Mouse (Mus musculus) liver, embryonic 12.5 days (tissue): ENCODE results near the gene Car15. TPM values are rescaled to one million over a fixed set of nuclear protein-coding genes. Genes with fewer than 3 reads are reported as not detected.
A peak's percentile ranks its signal among the peaks of the same experiment; 100 is the strongest.

Source experiments
- ATAC-seq: fragments of 200-750 bp; cut with Nextera tagmentation; 2 replicates; pipeline ENCODE4 v1.8.0; 2017; ENCODE audit warnings: moderate number of reproducible peaks, mild to moderate bottlenecking, moderate library complexity
- H3K27ac ChIP-seq: fragments of 300-500 bp; sonication (generic); 2 replicates; pipeline ENCODE4 v1.5.1; 2016; ENCODE audit warnings: mild to moderate bottlenecking
- H3K27me3 ChIP-seq: fragments of 300-500 bp; sonication (generic); replicated peaks from 2 replicates; pipeline ENCODE4 v1.6.1; 2016; ENCODE audit warnings: mild to moderate bottlenecking, moderate library complexity
- H3K36me3 ChIP-seq: fragments of 300-500 bp; sonication (generic); 2 replicates; pipeline ENCODE4 v1.6.1; 2016; ENCODE audit warnings: mild to moderate bottlenecking, moderate library complexity
- H3K4me1 ChIP-seq: fragments of 300-500 bp; sonication (generic); 2 replicates; pipeline ENCODE4 v1.6.1; 2016
- H3K4me2 ChIP-seq: fragments of 300-500 bp; sonication (generic); 2 replicates; pipeline ENCODE4 v1.6.1; 2016; ENCODE audit warnings: mild to moderate bottlenecking, moderate library complexity
- H3K4me3 ChIP-seq: fragments of 300-500 bp; sonication (generic); 2 replicates; pipeline ENCODE4 v1.5.1; 2016; ENCODE audit warnings: mild to moderate bottlenecking, moderate library complexity
- H3K9ac ChIP-seq: fragments of 300-500 bp; sonication (generic); 2 replicates; pipeline ENCODE4 v1.6.1; 2016; ENCODE audit warnings: mild to moderate bottlenecking, moderate library complexity
- H3K9me3 ChIP-seq: fragments of 300-500 bp; sonication (generic); replicated peaks from 2 replicates; pipeline ENCODE4 v1.6.1; 2016; ENCODE audit warnings: mild to moderate bottlenecking, moderate library complexity
- WGBS: fragments of 180-500 bp; shearing (Covaris S2); methylation state at CpG from one replicate; pipeline ENCODE4 v1.1.7; 2016; ENCODE audit not compliant: insufficient replicate concordance; 5-methylcytosine and 5-hydroxymethylcytosine counted together
- polyA plus RNA-seq: library from polyadenylated mRNA; unstranded; fragments of >200 nt; fragmentation: Nextera tagmentation; extraction: Ambion mirVana; gene quantifications from 2 replicates; pipeline ENCODE4 v1.2.1, GENCODE M21; 2016

Car15 gene
- polyA plus RNA-seq, 1 experiment from 2014 or later: 0.58 TPM

- Histone ChIP-seq H3K27me3 (peaks cover 99% of the 10 kb centered on the region), H3K4me3 (peak within 1 kb of the TSS; percentile 55), H3K9ac (no peak within 1 kb of the TSS; the same call in 1 of the 2 replicates), H3K4me2 (peak within 1 kb of the TSS; percentile 74), H3K27ac (no peak within 1 kb of the TSS), H3K4me1 (peaks cover 19% of the 10 kb centered on the region), H3K36me3 (no peaks in the 10 kb centered on the region), H3K9me3 (no peaks in the 10 kb centered on the region)
- no peak for ATAC-seq
- WGBS: 27% methylated on average over 7 of the region's 7 CpGs
Measured at GRCm38 (mm10) chr16:17832821-17833220, 5.3 kb downstream of the Car15 start, which contains the start of gene B830017H08Rik. B830017H08Rik (plus strand) TSS chr16:17833121.

- H3K27me3 ChIP-seq: peaks cover 99% of the 10 kb centered on the region
- H3K9ac ChIP-seq: no peak overlapping the region
- no peaks in the 10 kb centered on the region for H3K9me3 ChIP-seq
- no peak overlapping the region for H3K27ac ChIP-seq
- no peak overlapping the region for H3K4me2 ChIP-seq
- H3K4me3 ChIP-seq: no peak overlapping the region
- H3K4me1 ChIP-seq: peaks cover 19% of the 10 kb centered on the region
- 13% methylated on average over 11 of the region's 11 CpGs for WGBS
- ATAC-seq: no peak
- no peaks in the 10 kb centered on the region for H3K36me3 ChIP-seq
Measured at GRCm38 (mm10) chr16:17831781-17832180, 6.4 kb downstream of the Car15 start.

DNA sequence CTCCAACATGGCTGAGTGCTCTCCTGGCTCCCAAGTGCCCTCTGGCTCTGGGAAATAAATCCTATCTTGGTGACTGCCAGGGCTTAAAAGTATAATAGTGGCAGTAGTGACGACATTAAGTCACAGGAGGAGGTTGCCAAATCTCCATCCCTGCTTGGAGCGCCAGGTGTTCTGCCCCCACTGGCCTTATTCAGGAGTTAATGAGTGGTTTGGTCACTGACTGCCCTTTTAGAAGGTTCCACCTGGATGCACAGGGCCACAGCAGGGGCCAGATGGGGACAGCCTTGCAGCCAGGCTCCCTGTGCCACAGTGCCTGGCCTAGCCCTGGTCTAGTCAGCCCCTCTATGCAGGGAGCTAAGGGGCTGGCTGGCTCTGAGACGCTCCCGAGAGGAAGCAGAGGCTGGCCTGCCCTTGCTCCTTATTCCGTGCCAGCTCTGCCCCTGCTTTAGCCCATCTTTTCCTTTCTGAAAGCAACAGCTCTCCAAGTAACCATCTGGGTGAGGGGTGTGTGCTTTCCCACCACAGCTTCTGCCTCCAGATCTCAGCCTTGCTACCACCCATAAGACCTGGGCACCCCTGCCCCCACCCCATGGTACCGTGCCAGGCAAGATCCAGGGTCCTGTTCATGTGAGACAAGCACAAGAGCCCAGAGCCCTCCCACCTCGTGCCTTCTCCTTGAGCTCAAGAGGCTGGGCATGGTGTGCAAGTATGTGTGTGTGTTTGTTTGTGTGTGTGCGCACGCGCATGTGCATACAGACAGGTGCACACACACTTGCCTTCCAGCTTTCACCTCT, 7.6 kb downstream of the Car15 start:
- no peak overlapping the region for H3K4me2 ChIP-seq
- 59% methylated on average over 10 of the region's 10 CpGs for WGBS
- H3K4me1 ChIP-seq: peaks cover 19% of the 10 kb centered on the region
- H3K9me3 ChIP-seq: no peaks in the 10 kb centered on the region
- H3K4me3 ChIP-seq: no peak overlapping the region
- peaks cover 94% of the 10 kb centered on the region for H3K27me3 ChIP-seq
- no peak overlapping the region for H3K9ac ChIP-seq
- no peak overlapping the region for H3K27ac ChIP-seq
- ATAC-seq: no peak
- H3K36me3 ChIP-seq: no peaks in the 10 kb centered on the region

DNA sequence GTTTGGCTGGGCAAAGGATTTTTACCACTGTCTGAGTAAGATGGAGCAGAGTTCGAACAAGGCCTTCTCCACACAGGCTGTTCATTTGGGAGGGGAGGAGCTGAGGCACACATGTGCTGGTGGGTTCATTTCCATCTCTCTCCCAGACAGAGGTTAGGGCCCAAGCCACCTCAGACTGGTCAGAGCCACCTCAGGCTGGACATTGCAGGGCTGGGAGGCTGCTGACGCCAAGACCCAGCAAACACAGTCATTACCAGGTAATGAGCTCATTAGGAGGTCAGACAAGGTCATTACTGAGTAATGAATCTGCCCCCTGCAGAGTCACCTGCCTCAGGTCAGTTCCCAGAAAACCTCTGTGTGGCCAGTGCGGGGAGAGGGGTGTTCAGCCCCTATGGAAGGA, 9.3 kb downstream of the Car15 start:
- Histone ChIP-seq H3K4me3 (no peak overlapping the region), H3K27ac (no peak overlapping the region), H3K4me1 (peaks cover 10% of the 10 kb centered on the region), H3K4me2 (no peak overlapping the region), H3K9me3 (no peaks in the 10 kb centered on the region), H3K9ac (no peak overlapping the region), H3K36me3 (no peaks in the 10 kb centered on the region), H3K27me3 (peaks cover 89% of the 10 kb centered on the region)
- ATAC-seq: no peak
- 61% methylated on average over 3 of the region's 3 CpGs for WGBS

DNA sequence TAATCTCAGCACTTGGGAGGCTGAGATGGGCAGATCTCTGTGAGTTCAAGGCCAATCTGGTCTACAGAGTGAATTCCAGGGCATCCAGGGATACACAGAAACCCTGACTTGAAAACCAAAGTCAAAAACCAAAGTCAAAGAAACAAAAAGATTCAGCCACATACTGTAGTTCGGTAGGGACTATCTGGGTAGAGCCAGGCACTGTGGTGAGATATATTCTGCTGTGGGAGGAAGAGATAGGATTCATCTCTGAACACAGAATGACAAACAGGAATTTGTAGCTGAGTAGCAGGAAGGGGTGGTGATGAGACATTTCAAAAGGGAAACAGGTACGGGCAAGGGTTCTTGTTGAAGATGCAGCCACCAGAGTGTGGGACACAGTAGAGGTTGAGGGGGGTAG, 9.9 kb downstream of the Car15 start:
- no peak overlapping the region for H3K4me3 ChIP-seq
- H3K27ac ChIP-seq: no peak overlapping the region
- H3K9me3 ChIP-seq: no peaks in the 10 kb centered on the region
- peaks cover 4% of the 10 kb centered on the region for H3K4me1 ChIP-seq
- no peaks in the 10 kb centered on the region for H3K36me3 ChIP-seq
- 19% methylated on average over 2 of the region's 2 CpGs for WGBS
- no peak for ATAC-seq
- no peak overlapping the region for H3K4me2 ChIP-seq
- H3K27me3 ChIP-seq: peaks cover 87% of the 10 kb centered on the region
- no peak overlapping the region for H3K9ac ChIP-seq

DNA sequence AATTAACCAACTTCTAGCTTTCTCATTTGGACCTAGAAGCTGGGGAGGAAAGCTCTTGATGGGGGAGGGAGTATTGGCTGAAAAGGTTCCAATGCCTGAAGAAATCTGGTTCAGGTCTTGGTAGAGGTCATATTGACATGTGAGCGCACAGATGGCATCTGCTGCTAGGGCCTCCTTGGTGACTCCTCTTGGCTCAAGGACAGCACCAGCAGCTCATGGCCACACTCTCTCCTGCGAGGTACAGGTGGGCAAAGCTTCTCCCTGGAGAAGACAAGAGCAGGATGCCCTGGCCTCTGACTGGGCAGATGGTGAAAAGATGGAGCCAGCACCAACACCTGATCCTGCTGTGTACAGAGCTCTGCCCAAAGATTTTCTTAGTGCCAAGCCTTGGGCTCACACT, 11.7 kb downstream of the Car15 start:
- H3K4me2 ChIP-seq: no peak overlapping the region
- no peak overlapping the region for H3K9ac ChIP-seq
- no peak overlapping the region for H3K4me3 ChIP-seq
- peaks cover 82% of the 10 kb centered on the region for H3K27me3 ChIP-seq
- ATAC-seq: no peak
- H3K27ac ChIP-seq: no peak overlapping the region
- H3K4me1 ChIP-seq: no peaks in the 10 kb centered on the region
- WGBS: 67% methylated on average over 2 of the region's 2 CpGs
- H3K9me3 ChIP-seq: no peaks in the 10 kb centered on the region
- no peaks in the 10 kb centered on the region for H3K36me3 ChIP-seq

GRCm38 (mm10) chr16:17816528-17816927, 21.6 kb downstream of the Car15 start:
- Histone ChIP-seq H3K4me1 (peaks cover 13% of the 10 kb centered on the region), H3K36me3 (no peaks in the 10 kb centered on the region)
- 76% methylated on average over 8 of the region's 8 CpGs for WGBS

GRCm38 (mm10) chr16:17815411-17816402, 22.5 kb downstream of the Car15 start:
- Histone ChIP-seq H3K4me1 (peaks cover 13% of the 10 kb centered on the region), H3K4me2 (peak overlapping the region; percentile 84), H3K27ac (no peak overlapping the region), H3K4me3 (peak overlapping the region; percentile 50), H3K36me3 (no peaks in the 10 kb centered on the region), H3K9ac (peak overlapping the region; percentile 50), H3K9me3 (no peaks in the 10 kb centered on the region), H3K27me3 (peaks cover 91% of the 10 kb centered on the region)
- 3% methylated on average over 63 of the region's 63 CpGs for WGBS
- peak; percentile 77 for ATAC-seq

More at GRCm38 (mm10) chr16:17816528-17816927, 21.6 kb downstream of the Car15 start:
- Histone ChIP-seq H3K4me2 (no peak overlapping the region), H3K9ac (no peak overlapping the region), H3K9me3 (no peaks in the 10 kb centered on the region), H3K27me3 (peaks cover 91% of the 10 kb centered on the region), H3K27ac (no peak overlapping the region), H3K4me3 (no peak overlapping the region)
- ATAC-seq: no peak

DNA sequence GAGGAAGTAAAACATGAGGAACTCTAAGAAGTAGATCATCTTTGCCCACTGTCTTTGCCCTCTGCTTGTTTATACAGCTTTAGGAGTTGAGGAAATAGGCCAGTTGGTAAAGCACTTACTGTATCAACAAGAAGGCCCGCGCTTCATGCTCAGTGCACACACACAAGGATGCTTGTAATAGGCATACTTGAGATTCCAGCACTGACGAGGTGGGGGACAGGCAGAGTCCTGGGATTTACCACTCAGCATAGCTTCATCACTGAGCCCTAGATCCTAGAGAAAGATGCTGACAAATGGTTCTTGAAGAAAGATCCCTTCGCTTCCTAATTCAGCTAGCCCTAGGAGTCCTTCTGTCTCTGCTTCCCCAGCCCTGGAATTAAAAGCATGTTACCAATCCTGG, 25.0 kb downstream of the Car15 start:
- 54% methylated on average over 4 of the region's 4 CpGs for WGBS
- Histone ChIP-seq H3K27ac (no peak overlapping the region), H3K4me2 (no peak overlapping the region), H3K4me1 (peaks cover 13% of the 10 kb centered on the region), H3K4me3 (no peak overlapping the region), H3K36me3 (no peaks in the 10 kb centered on the region), H3K9me3 (no peaks in the 10 kb centered on the region), H3K27me3 (peaks cover 96% of the 10 kb centered on the region), H3K9ac (no peak overlapping the region)
- no peak for ATAC-seq

DNA sequence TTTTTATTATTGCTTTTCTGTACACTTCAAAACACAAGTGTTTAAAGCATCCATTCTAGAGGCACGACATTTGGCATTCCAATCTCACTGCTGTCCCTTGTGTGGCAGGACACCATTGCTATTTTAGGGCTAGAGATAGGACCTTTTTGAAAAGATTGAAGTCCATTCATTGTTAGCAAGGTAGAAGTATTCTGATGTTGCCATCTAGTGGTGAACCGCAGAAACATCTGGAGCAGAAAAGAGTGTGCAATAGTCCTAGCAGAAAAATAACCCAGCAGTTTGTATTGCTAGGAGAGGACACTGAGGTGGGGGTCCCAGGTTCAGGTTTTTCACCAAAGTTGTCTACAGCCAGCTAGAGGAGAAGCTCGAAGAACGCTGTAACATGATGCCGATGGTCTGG, 26.0 kb downstream of the Car15 start:
- Histone ChIP-seq H3K36me3 (no peaks in the 10 kb centered on the region), H3K9me3 (no peaks in the 10 kb centered on the region), H3K4me1 (peaks cover 22% of the 10 kb centered on the region), H3K4me3 (no peak overlapping the region), H3K27ac (no peak overlapping the region), H3K9ac (no peak overlapping the region), H3K27me3 (peaks cover 99% of the 10 kb centered on the region), H3K4me2 (no peak overlapping the region)
- ATAC-seq: no peak
- 3% methylated on average over 5 of the region's 5 CpGs for WGBS

DNA sequence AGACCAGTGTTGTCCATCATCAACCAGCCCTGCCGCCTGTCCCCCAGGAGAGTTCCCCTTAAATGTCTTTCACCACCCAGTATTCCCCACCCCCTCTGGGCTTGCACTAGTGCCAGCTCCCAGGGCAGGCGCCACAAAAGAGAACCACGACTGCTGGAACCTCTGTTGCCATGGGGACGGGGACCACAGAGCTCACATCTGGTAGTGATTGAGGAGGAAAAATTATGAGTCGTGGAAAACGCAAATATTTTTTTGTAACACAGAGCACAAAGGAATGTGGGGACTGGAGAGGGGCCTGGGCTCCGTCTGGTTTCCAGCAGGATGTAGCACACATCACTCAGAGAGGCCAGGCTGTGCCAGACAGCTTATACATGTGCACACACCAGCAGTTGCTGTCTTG, 28.5 kb downstream of the Car15 start:
- 30% methylated on average over 7 of the region's 7 CpGs for WGBS
- no peak for ATAC-seq
- H3K4me2 ChIP-seq: no peak overlapping the region
- no peak overlapping the region for H3K4me3 ChIP-seq
- peaks cover 99% of the 10 kb centered on the region for H3K27me3 ChIP-seq
- H3K27ac ChIP-seq: 0 out of 2 replicates have a peak overlapping the region, but pooled peaks have one; percentile 17
- H3K4me1 ChIP-seq: peaks cover 20% of the 10 kb centered on the region
- no peaks in the 10 kb centered on the region for H3K36me3 ChIP-seq
- H3K9me3 ChIP-seq: no peaks in the 10 kb centered on the region
- H3K9ac ChIP-seq: no peak overlapping the region

DNA sequence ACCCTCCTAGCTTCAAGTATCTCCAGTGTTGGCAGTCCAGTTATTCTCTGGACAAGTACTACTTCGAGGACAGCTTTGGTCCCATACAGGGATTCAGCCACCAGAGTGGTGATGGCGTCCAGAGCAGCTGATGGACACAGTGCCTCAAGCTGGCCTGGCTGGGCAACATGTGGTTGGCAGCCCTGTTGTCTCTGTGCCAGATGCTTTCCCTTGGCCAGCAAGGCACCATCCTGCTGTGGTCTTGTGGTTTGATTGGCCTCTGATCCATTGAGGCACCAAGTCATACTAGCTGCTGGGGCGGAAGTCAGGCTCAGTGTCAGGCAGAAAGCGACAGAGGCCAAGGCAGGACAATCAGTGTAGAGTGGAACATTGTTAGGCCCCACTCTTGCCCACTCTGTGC, 29.0 kb downstream of the Car15 start:
- no peaks in the 10 kb centered on the region for H3K36me3 ChIP-seq
- ATAC-seq: no peak
- no peak overlapping the region for H3K4me3 ChIP-seq
- H3K4me2 ChIP-seq: no peak overlapping the region
- peaks cover 99% of the 10 kb centered on the region for H3K27me3 ChIP-seq
- no peak overlapping the region for H3K9ac ChIP-seq
- H3K27ac ChIP-seq: no peak overlapping the region
- no peaks in the 10 kb centered on the region for H3K9me3 ChIP-seq
- peaks cover 25% of the 10 kb centered on the region for H3K4me1 ChIP-seq
- WGBS: 63% methylated on average over 4 of the region's 4 CpGs
